Mouse (Mus musculus) cerebellum, adult 9-11 months (tissue): ENCODE measurements around the gene Phf3.
"Not testable (repeated sequence)": the region's sequence is repeated elsewhere in the genome, so short reads cannot be mapped to it uniquely, and the experiment has no call there.

ENCODE experiments used
- DNase-seq: peaks from one replicate; pipeline ENCODE4 v3.0.0; 2022

The Phf3 gene

DNA sequence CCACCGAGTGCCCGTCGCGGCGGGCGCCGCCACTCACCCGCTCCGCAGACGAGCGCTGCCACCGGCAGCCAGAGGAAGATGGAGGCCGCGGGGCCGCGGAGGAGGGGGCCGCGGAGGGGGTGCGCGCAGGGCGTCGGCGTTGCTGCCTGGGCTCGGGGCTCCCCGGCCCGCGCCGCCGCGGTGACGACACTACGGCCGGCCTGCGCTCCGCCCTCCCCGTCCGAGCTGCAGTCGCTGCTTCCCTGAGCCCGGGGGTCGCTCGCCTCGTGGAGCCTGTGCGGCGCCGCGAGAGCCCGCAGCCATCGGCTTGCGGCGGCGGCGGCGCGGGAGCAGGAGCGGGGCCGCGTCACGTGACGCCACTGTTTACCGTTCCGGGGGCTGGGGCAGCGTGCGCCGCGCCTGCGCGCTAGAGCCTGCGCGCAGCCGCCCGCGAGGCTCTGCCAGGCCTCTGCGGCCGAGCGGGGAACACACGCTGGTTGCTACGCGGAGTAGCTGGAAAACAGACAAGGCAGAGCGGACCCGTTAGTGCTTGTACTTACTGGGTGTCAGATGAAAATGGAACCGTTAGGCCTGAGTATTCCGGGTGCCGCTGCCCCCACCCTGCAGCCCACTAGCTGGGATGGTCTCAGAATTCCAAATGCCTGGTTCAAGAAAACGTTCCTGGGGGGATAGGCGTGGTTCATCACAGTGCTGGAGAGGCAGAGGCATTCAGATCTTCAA is at the start of gene Phf3:
Phf3 (minus strand) TSS at position 381 of the 720 bp plus-strand sequence.
- DNase-seq, result peak; percentile 94

DNA sequence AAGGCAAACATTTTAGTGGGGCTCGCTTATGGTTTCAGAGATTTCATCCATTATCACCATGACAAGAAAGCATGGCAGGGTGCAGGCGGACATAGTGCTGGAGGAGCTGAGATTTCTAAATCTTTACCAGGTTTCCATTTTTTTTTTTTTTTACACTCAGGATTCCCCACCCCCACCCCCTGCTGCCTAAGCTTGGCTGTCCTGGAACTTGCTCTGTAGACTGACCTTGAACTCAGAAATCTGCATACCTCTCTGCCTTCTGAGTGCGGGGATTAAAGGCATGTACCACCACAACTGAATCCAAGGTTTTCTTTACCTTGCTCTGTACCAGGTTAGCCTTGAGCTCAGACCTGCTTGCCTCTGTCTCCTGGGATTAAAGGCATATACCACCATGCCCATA is 48.5 kb upstream of the Phf3 start:
- no peak for DNase-seq

DNA sequence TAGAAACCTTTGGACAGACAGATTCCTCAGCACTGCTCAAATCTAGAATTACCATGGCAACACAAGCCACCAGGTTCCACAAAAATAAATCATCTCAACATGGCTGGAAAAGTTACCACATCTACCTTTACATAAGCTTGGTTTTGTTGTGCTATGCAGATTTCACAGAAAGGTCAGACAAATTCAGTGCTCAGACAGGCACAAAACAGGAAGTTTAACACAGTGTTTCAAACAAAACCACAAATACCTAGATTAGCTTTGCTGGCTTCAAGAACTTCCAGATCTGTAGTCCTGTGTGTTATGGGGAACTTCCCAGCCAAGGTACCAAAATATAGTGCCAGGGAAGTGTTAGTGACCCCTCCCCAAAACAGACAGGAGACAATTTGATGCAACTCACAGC is 47.5 kb upstream of the Phf3 start:
- no peak for DNase-seq

DNA sequence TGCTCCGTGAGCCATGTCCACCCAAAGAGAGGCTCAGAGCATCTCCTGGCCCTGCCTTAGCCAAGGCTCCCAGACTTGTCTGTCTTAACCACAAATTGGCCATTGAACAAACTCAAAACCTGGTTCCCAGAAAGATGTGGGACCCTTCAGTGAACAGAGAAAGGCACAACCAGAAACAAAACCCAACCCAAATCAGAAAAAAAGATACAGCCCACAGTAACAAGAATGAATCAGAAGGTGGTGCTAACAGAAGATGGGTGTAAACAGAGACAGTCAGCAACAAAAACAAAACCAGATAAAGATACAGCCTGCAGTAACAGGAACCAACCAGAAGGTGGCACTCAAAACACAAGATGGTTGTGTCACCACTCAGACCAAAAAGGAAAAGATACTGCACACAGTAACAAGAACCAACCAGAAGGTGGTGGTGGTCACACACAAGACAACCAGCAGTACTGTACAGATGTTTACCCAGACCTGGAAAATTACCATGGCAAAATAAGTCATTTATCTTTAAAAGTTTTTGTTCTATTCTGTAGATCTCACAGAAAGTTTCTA is 47.0 kb upstream of the Phf3 start:
- no peak for DNase-seq

- no peak for DNase-seq
These were observed 36.5 kb upstream of the Phf3 start for GRCm38 (mm10) chr1:30910172-30910571.

DNA sequence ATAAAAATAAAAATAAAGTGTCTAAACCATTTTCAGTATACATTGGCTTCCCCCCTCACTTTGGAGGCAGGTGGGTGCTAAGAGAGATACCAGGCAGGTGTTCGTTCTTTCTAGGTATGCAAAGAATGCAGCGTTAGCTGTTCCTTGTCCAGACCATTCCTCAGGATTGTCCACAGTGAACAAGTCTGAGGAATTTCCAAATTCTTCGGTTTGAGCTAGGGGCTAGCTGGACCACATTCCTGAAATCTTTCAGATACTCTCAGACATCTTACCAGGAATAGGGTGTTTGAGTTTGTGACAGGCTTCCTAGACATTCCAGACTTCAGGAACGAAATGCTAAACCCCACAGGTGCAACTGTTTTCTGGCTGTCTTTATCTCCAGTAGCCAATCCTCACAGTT is 35.1 kb upstream of the Phf3 start:
- no peak for DNase-seq

- DNase-seq, result no peak
These were observed 29.9 kb upstream of the Phf3 start for GRCm38 (mm10) chr1:30903480-30904218.

DNA sequence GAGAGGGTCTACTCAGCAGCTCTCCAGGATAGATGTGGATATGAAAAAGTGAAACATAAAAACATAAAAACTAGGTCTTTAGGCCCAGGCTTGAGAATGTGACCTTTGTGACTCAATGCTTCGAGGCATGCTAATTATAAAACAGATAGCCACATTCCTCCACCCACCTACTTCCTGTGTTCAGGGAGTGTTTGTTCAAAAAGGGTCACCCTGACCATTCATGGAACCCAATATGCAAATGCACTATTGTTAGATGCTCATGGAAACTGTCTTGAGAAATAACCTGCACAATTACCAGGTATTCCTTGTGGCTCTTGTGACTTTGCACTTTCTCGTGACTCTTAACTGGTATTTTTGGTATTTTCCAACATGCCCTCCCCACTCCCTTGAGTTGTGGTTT is 25.0 kb upstream of the Phf3 start:
- no peak for DNase-seq

- DNase-seq, result not testable (repeated sequence)
These were observed 21.6 kb upstream of the Phf3 start for GRCm38 (mm10) chr1:30895366-30895765.

- not testable (repeated sequence) for DNase-seq
These were observed 10.1 kb upstream of the Phf3 start for GRCm38 (mm10) chr1:30883806-30884205.

GRCm38 (mm10) chr1:30875746-30876145 is 2.0 kb upstream of the Phf3 start:
- DNase-seq, result no peak

DNA sequence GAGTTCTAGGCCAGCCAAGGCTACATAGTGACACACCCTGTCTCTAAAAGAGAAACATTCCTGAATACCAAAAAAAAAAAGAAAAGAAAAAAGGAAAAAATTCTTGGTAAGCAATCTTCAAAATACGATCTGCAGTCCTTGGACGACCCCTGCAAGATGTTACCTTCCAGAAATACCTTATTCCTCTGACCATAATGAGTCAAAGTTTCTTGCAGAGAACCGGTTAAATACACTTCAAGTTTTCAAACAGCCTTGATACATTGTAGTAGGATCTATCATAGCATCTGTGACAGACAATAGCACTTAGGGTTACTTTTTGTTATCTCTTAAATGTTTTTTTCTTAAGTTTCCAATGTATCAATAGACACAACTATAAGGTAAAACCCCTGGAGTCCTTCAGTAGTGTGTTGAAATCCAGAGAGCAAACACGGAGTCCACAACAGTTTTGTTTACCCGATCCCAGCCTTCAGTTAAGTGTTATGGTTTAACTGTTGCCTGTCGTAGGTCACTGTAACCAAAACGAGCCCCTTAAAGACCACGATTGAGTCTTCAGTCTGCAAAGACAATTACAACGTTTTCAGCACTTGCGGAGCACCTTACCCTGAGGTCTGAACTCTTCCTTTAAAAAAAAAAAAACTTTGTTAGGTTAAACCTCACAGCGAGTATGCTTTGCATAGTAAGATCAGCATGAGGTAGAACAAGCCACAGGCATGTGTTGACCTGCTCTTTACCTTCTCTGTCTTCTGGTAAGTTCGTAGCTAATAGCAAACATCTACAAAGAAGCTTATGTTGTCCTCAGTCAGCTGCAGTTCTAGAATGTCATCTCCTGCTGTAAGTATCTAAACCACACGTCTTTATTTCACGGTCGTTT is 775 bp upstream of the Phf3 start:
- peak; percentile 13 for DNase-seq

GRCm38 (mm10) chr1:30872836-30873540 is 733 bp downstream of the Phf3 start:
- peak; percentile 77 for DNase-seq

DNA sequence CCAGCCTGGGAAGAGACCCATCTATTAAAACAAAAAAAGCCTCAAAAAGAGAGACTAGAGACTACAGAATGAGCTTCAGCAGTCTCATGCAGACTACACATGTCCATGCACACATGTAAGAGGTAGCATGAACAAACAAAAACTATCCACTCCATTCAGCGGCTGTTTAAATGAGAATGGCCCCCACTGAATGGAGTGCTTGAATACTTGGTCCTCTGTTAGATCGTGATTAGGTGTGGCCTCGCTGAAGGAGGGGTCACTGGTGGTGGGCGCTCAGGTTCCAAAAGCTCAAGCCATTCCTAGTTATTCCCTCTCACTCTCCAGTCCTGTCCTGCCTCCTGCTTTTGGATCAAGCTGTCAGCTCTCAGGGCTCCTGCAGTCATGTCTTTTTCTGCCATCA is 5.9 kb downstream of the Phf3 start:
- no peak for DNase-seq

GRCm38 (mm10) chr1:30852518-30852917 is 21.2 kb downstream of the Phf3 start:
- no peak for DNase-seq

GRCm38 (mm10) chr1:30851920-30852319 is 21.8 kb downstream of the Phf3 start:
- no peak for DNase-seq

- no peak for DNase-seq
These were observed 22.8 kb downstream of the Phf3 start for GRCm38 (mm10) chr1:30850906-30851305.

GRCm38 (mm10) chr1:30849955-30850354 is 23.8 kb downstream of the Phf3 start:
- no peak for DNase-seq

- DNase-seq, result no peak
These were observed 26.0 kb downstream of the Phf3 start for GRCm38 (mm10) chr1:30847706-30848105.

- no peak for DNase-seq
These were observed 34.1 kb downstream of the Phf3 start for GRCm38 (mm10) chr1:30839662-30840061.

DNA sequence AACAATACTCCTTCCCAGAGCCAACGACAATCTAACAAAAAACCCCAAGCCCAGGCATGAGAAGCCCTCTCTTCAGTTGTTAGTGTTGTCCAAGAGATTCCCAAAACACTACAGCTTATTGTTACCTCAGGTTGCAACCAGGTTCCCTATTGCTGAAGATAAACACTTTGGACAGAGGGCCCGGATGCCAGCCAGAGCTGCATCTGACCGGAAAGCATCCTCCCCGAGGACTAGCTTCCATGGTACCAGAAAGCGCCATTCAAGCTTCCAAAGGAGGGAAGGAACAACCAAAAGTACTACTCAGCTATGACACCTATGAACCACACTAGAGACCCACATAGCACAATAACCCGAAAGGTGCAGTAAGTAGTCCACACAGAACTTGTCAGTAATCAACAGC is 38.2 kb downstream of the Phf3 start:
- no peak for DNase-seq

GRCm38 (mm10) chr1:30832778-30833177 is 40.9 kb downstream of the Phf3 start:
- no peak for DNase-seq

GRCm38 (mm10) chr1:30819414-30819813 is 54.3 kb downstream of the Phf3 start:
- no peak for DNase-seq
